Mouse (Mus musculus) ES-Bruce4 (cell line): ENCODE data around the gene Zfp281. TPM values are rescaled to one million over a fixed set of nuclear protein-coding genes. Genes with fewer than 3 reads are reported as not detected.

ENCODE experiments used
- H3K27ac ChIP-seq: 2 replicates; pipeline ENCODE4 v1.5.1; 2012; ENCODE audit warnings: low read length, inconsistent platforms; ENCODE audit not compliant: insufficient read depth
- H3K27me3 ChIP-seq: 2 replicates; pipeline ENCODE4 v1.6.1; 2012; ENCODE audit warnings: mild to moderate bottlenecking, low read length, inconsistent platforms; ENCODE audit not compliant: control insufficient read depth, poor library complexity, insufficient read depth, severe bottlenecking
- H3K36me3 ChIP-seq: 2 replicates; pipeline ENCODE4 v1.6.1; 2012; ENCODE audit warnings: inconsistent platforms, mild to moderate bottlenecking, low read length, moderate library complexity; ENCODE audit not compliant: control insufficient read depth, poor library complexity, insufficient read depth, severe bottlenecking
- H3K4me1 ChIP-seq: one replicate; pipeline ENCODE4 v1.8.1; 2011; ENCODE audit warnings: low read length; ENCODE audit not compliant: control insufficient read depth, insufficient read depth
- H3K4me3 ChIP-seq: 2 replicates; pipeline ENCODE4 v1.5.1; 2011; ENCODE audit warnings: low read depth, mild to moderate bottlenecking, low read length
- H3K9ac ChIP-seq: 2 replicates; pipeline ENCODE4 v1.6.1; 2012; ENCODE audit warnings: low read depth, mild to moderate bottlenecking, inconsistent platforms; ENCODE audit not compliant: poor library complexity, severe bottlenecking
- H3K9me3 ChIP-seq: replicated peaks from 2 replicates; pipeline ENCODE4 v1.6.1; 2012; ENCODE audit warnings: mild to moderate bottlenecking, low read length, inconsistent platforms; ENCODE audit not compliant: control insufficient read depth, poor library complexity, insufficient read depth, severe bottlenecking
- CTCF ChIP-seq: IDR thresholded peaks from one replicate; pipeline ENCODE4 v1.8.1; 2011; ENCODE audit warnings: low read depth, low read length
- EP300 ChIP-seq: IDR thresholded peaks from 2 replicates; pipeline ENCODE4 v1.6.1; 2011; ENCODE audit warnings: low read depth, low read length; ENCODE audit not compliant: insufficient read depth
- POLR2A ChIP-seq: IDR thresholded peaks from one replicate; pipeline ENCODE4 v1.8.1; 2011; ENCODE audit warnings: low read length; ENCODE audit not compliant: insufficient read depth
- polyA plus RNA-seq: library from polyadenylated mRNA; stranded (reverse); fragments of >200 nt; gene quantifications from 2 replicates; pipeline ENCODE4 v1.2.4, GENCODE M21; 2011; ENCODE audit warnings: low read depth; ENCODE audit not compliant: missing spikeins, insufficient read depth, insufficient read length

Gene Zfp281
- polyA plus RNA-seq, 1 experiment = 98.1 TPM

DNA sequence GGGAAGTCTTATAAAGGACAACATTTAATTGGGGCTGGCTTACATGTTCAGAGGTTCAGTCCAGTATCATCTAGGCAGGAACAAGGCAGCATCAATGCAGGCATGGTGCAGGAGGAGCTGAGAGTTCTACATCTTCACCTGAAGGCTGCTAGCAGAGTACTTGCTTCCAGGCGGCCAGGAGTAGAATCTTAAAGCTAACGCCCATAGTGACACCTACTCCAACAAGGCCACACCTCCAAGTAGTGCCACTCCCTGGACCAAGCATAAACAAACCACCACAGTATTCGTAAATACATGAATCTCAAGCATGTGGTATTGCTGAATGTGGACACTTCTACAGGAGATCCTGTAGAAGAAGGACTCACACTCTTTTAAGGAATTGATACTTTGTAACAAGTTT lies 18.0 kb downstream of the Zfp281 start:
- no peak overlapping the region for H3K9ac ChIP-seq
- H3K36me3 ChIP-seq = no peaks in the 10 kb centered on the region
- H3K4me1 ChIP-seq = peaks cover 4% of the 10 kb centered on the region
- TF ChIP-seq CTCF (no peak), EP300 (no peak), POLR2A (no peak)
- no peak overlapping the region for H3K4me3 ChIP-seq
- H3K9me3 ChIP-seq = no peaks in the 10 kb centered on the region
- no peaks in the 10 kb centered on the region for H3K27me3 ChIP-seq
- no peak overlapping the region for H3K27ac ChIP-seq

- no peak overlapping the region for H3K9ac ChIP-seq
- H3K9me3 ChIP-seq = no peaks in the 10 kb centered on the region
- no peaks in the 10 kb centered on the region for H3K36me3 ChIP-seq
- peak overlapping the region; percentile 11; the same call in 1 of the 2 replicates for H3K4me3 ChIP-seq
- TF ChIP-seq EP300 (no peak), CTCF (no peak), POLR2A (no peak)
- H3K4me1 ChIP-seq = peaks cover 2% of the 10 kb centered on the region
- no peaks in the 10 kb centered on the region for H3K27me3 ChIP-seq
- peak overlapping the region; percentile 76 for H3K27ac ChIP-seq
These were observed 19.8 kb downstream of the Zfp281 start for GRCm38 (mm10) chr1:136644486-136644885.

DNA sequence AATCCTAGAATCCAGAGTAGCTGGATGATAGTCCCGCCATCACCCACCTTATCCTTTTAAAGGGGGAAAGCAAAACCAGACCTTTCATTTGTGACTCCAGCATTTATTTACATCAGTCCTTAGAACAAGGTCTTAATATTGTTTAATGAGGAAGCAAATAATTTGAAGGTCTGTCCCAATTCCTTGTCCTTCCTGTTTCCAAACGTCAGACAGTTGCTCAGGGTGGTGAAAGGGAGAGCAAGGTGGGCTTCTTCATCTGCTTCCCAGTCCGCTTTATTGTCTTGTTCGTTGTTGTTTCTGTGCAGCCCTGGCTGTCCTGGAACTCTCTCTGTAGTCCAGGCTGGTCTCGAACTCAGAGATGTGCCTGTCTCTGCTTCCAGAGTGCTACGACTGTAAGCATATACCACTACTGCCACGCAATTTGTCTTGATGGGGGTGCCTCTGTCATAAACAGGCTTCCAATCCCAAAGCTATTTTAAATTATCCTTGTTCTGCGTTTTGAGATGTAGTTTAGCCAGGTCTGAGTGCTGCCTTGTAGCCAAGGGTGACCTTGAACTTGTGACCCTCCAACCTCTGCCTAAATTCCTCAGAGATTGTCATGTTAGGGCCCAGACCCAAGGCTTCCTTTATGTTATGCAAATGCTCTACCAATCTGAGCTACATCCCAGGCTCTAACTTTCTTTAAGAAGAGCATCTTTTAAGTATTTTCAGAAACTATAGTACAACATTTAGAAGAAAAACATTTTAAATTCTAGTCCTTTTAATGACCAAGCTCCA lies 21.3 kb downstream of the Zfp281 start:
- TF ChIP-seq POLR2A (no peak), CTCF (no peak), EP300 (0 out of 2 replicates have a peak, but pooled peaks have one; percentile 49)
- Histone ChIP-seq H3K9ac (no peak overlapping the region), H3K4me1 (peaks cover 2% of the 10 kb centered on the region), H3K4me3 (no peak overlapping the region), H3K36me3 (no peaks in the 10 kb centered on the region), H3K27ac (peak overlapping the region; percentile 27; the same call in 1 of the 2 replicates), H3K9me3 (no peaks in the 10 kb centered on the region), H3K27me3 (no peaks in the 10 kb centered on the region)

DNA sequence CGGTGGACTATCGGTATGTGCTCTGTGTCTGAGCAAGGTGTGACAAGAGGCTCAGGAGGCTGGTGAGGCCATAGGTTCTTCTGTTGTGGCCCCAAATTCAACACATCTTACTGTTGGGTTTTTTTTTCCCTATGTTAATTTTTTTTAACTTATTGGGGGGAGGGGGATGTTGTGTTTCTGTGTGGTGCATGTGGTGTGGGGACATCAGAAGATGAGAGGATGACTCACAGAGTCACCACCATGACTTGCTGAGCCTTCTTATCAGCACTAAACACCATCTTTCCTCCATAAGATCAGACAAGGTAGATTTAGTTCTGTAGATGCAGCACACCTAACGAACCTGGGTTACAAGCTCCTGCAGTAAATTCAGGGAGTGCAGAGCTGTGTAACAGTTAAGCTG lies 27.4 kb downstream of the Zfp281 start:
- no peak overlapping the region for H3K9ac ChIP-seq
- no peaks in the 10 kb centered on the region for H3K4me1 ChIP-seq
- no peaks in the 10 kb centered on the region for H3K9me3 ChIP-seq
- no peaks in the 10 kb centered on the region for H3K27me3 ChIP-seq
- no peak overlapping the region for H3K4me3 ChIP-seq
- no peak overlapping the region for H3K27ac ChIP-seq
- TF ChIP-seq CTCF (no peak), POLR2A (no peak), EP300 (no peak)
- no peaks in the 10 kb centered on the region for H3K36me3 ChIP-seq

DNA sequence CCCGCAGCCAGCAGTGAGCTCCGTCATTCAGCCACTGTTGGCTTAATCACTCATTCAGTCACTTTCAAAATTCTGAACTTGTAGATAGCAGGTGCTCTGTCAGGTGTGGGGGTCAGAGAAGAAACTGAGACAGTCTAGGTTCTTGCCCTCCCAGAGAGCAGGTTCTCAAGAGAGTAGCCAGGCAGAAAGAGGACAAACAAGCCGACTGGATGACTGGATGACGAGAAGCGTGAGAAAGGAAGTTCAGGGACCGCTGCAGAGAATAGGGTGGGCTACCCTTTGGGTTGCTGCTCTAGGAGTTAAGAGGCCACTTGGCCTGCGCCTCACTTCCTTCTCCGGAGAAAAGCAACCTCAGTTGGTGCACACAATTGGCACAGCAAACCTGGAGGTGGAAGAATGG lies 28.8 kb downstream of the Zfp281 start:
- Histone ChIP-seq H3K4me1 (no peaks in the 10 kb centered on the region), H3K27ac (no peak overlapping the region), H3K27me3 (no peaks in the 10 kb centered on the region), H3K9ac (no peak overlapping the region), H3K4me3 (no peak overlapping the region), H3K9me3 (no peaks in the 10 kb centered on the region), H3K36me3 (no peaks in the 10 kb centered on the region)
- TF ChIP-seq CTCF (no peak), EP300 (no peak), POLR2A (no peak)

DNA sequence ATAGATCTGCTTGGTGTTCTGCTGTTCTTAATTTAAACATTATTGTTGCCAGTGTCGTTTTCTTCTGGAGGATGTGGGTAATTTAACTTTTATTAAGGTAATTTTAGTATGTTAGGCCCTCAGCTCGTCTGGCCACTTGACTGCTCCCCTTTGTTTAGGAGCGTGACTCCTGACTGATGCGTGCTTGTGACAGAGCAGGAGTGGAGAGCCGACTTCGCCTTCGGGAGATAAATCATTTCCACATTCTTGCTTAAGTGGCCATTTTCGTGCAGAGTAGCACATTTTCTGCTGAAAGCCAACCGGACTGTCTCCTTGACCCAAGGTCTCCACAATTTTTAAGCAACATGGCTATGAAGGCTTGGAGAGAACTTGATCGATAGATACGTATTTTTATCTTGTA lies 29.7 kb downstream of the Zfp281 start:
- no peak overlapping the region for H3K27ac ChIP-seq
- TF ChIP-seq CTCF = no peak
- no peak for TF ChIP-seq EP300
- TF ChIP-seq POLR2A = no peak
- H3K36me3 ChIP-seq = no peaks in the 10 kb centered on the region

More for the DNA sequence above, 29.7 kb downstream of the Zfp281 start:
- H3K9me3 ChIP-seq = no peaks in the 10 kb centered on the region
- H3K4me1 ChIP-seq = peaks cover 4% of the 10 kb centered on the region
- H3K9ac ChIP-seq = no peak overlapping the region
- H3K4me3 ChIP-seq = no peak overlapping the region
- H3K27me3 ChIP-seq = no peaks in the 10 kb centered on the region
